Mouse (Mus musculus) lung, postnatal 0 days (tissue): Measurements from ENCODE around the gene Rgs16. TPM values are rescaled to one million over a fixed set of nuclear protein-coding genes. Genes with fewer than 3 reads are reported as not detected.

Experiments used
- ATAC-seq: fragments of 200-750 bp; cut with Nextera tagmentation; 2 replicates; pipeline ENCODE4 v1.8.0; 2017; ENCODE audit warnings: moderate library complexity
- DNase-seq: peaks from one replicate; pipeline ENCODE4 v3.0.0-alpha.2; 2016; ENCODE audit warnings: low spot score
- H3K27ac ChIP-seq: fragments of 300-500 bp; sonication (generic); 2 replicates; pipeline ENCODE4 v1.5.1; 2014; ENCODE audit warnings: antibody characterized with exemption, mild to moderate bottlenecking, low read length, mixed read lengths
- H3K27me3 ChIP-seq: fragments of 300-500 bp; sonication (generic); replicated peaks from 2 replicates; pipeline ENCODE4 v1.6.1; 2014; ENCODE audit warnings: low read length, mixed read lengths; ENCODE audit not compliant: insufficient read depth
- H3K36me3 ChIP-seq: fragments of 300-500 bp; sonication (generic); 2 replicates; pipeline ENCODE4 v1.6.1; 2014; ENCODE audit warnings: low read length, mixed read lengths; ENCODE audit not compliant: insufficient read depth
- H3K4me1 ChIP-seq: fragments of 300-500 bp; sonication (generic); 2 replicates; pipeline ENCODE4 v1.6.1; 2014; ENCODE audit warnings: antibody characterized with exemption, low read depth, low read length, mixed read lengths; ENCODE audit not compliant: insufficient read depth
- H3K4me2 ChIP-seq: fragments of 300-500 bp; sonication (generic); replicated peaks from 2 replicates; pipeline ENCODE4 v1.6.1; 2014; ENCODE audit warnings: low read depth, mild to moderate bottlenecking, low read length, moderate library complexity, mixed read lengths
- H3K4me3 ChIP-seq: fragments of 300-500 bp; sonication (generic); 2 replicates; pipeline ENCODE4 v1.5.1; 2014; ENCODE audit warnings: low read depth, low read length
- H3K9ac ChIP-seq: fragments of 300-500 bp; sonication (generic); replicated peaks from 2 replicates; pipeline ENCODE4 v1.6.1; 2014; ENCODE audit warnings: low read depth, mild to moderate bottlenecking
- H3K9me3 ChIP-seq: fragments of 300-500 bp; sonication (generic); 2 replicates; pipeline ENCODE4 v1.6.1; 2016; ENCODE audit warnings: low read length, mixed read lengths
- CTCF ChIP-seq: IDR thresholded peaks from 2 replicates; pipeline ENCODE4 v1.5.1; 2016; ENCODE audit warnings: antibody characterized with exemption, mild to moderate bottlenecking
- EP300 ChIP-seq: IDR thresholded peaks from 2 replicates; pipeline ENCODE4 v1.6.1; 2016; ENCODE audit warnings: antibody characterized with exemption, mild to moderate bottlenecking, control low read depth
- WGBS: fragments of 180-500 bp; shearing (Covaris S2); extraction: QIAGEN DNeasy Blood & Tissue Kit; methylation state at CpG from one replicate; pipeline ENCODE4 v1.1.7; 2014; 5-methylcytosine and 5-hydroxymethylcytosine counted together
- polyA plus RNA-seq: library from polyadenylated mRNA; unstranded; fragments of >200 nt; fragmentation: Nextera tagmentation; extraction: Ambion mirVana; gene quantifications from 2 replicates; pipeline ENCODE4 v1.2.1, GENCODE M21; 2015

The Rgs16 gene
- polyA plus RNA-seq, 1 experiment from 2014 or later, result 3.8 TPM

DNA sequence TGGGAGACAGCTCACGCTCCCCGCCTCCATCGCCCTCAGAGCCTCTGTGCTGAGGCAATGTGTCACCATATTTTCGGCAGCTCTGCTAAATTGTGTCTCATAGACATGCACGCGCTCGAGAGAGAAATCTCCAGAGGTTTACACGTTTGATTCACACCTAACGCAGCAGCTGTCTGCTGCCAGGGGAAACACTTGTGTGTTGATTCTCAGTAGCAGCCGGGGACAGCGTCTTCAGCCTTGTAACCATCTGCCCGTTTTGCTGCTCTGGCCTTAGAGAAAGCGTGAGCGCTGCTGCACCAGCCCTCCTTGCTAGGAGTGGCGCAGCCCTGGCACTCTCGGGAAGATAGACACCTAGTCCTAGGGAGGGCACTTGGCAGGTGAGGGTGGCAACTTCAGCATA lies 13.5 kb upstream of the Rgs16 start:
- Histone ChIP-seq H3K9me3 (no peaks in the 10 kb centered on the region), H3K4me3 (no peak overlapping the region), H3K4me2 (no peak overlapping the region), H3K27ac (no peak overlapping the region), H3K27me3 (no peaks in the 10 kb centered on the region), H3K4me1 (no peaks in the 10 kb centered on the region), H3K36me3 (no peaks in the 10 kb centered on the region), H3K9ac (no peak overlapping the region)
- WGBS, result 85% methylated on average over 16 of the region's 16 CpGs
- DNase-seq, result no peak
- TF ChIP-seq CTCF (no peak), EP300 (no peak)
- no peak for ATAC-seq

DNA sequence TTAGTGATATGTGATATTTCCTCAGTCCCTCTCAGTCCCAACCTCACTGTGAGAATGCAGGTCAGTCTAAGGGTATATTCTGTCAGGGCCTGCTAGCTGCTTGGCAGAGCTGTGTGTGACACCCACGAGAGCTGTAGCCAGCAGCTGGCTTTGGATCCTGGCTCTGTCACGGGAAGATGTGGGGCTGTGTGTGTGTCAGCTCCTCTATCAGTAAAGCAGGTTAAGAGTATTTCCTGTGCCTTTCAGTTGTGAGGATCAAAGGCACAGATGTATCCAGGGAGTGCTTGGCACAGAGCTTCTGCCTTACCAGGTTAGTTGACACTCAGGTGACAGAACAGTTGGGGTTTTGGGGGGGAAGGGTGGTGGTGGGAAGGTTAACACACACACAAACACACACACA lies 10.3 kb upstream of the Rgs16 start:
- Histone ChIP-seq H3K4me1 (no peaks in the 10 kb centered on the region), H3K4me2 (no peak overlapping the region), H3K27ac (no peak overlapping the region), H3K9me3 (no peaks in the 10 kb centered on the region), H3K27me3 (no peaks in the 10 kb centered on the region), H3K4me3 (no peak overlapping the region), H3K36me3 (no peaks in the 10 kb centered on the region), H3K9ac (no peak overlapping the region)
- no peak for DNase-seq
- WGBS, result 57% methylated on average over 2 of the region's 2 CpGs
- TF ChIP-seq CTCF, result no peak
- no peak for TF ChIP-seq EP300
- no peak for ATAC-seq

DNA sequence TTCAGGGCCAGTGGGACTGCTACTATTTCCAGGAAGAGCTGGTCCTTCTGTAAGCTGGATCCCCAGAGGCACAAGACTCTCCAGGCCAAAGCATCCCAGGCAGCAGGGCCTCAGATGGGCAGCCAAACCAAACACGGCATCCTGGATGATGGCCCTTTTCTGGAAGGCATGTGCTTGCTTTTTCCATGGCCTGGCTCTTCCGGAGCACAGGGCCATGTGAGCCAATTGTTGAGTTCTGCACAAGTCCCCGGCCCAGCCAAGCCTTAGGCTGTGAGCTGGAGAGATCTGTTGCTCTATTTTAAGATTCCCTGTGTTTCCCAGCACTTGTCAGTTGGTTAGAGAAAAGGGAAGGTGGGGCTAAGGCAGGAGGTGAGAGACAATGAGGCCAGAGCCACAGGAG lies 9.5 kb upstream of the Rgs16 start:
- H3K9me3 ChIP-seq, result no peaks in the 10 kb centered on the region

DNA sequence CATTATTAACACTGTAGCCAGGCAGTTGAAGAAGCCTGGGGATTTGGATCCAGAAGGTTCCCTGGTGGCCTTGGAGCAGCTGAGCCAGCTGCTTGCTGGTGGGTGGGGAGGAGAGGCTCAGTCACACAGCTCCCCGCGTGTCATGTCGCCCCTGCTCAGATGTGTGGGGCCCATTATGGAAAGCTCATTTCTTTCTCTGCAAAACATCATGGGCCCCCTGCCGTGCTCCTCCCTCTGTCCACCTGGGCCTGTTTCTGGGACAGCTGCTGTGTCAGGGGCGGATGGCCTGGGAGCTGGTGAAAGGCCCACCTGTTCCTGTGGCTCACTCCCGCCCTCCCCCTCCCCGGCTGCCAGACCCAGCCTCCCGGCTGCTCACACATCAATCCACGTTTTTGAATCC lies 7.0 kb upstream of the Rgs16 start:
- no peaks in the 10 kb centered on the region for H3K9me3 ChIP-seq
- no peak for DNase-seq

More for the DNA sequence above, 9.5 kb upstream of the Rgs16 start:
- H3K4me3 ChIP-seq, result no peak overlapping the region
- DNase-seq (no peak), ATAC-seq (peak; percentile 50)
- no peaks in the 10 kb centered on the region for H3K27me3 ChIP-seq
- no peaks in the 10 kb centered on the region for H3K36me3 ChIP-seq
- WGBS, result 42% methylated on average over 3 of the region's 3 CpGs
- TF ChIP-seq EP300, result no peak
- H3K9ac ChIP-seq, result no peak overlapping the region
- H3K27ac ChIP-seq, result no peak overlapping the region
- no peak overlapping the region for H3K4me2 ChIP-seq
- no peaks in the 10 kb centered on the region for H3K4me1 ChIP-seq

DNA sequence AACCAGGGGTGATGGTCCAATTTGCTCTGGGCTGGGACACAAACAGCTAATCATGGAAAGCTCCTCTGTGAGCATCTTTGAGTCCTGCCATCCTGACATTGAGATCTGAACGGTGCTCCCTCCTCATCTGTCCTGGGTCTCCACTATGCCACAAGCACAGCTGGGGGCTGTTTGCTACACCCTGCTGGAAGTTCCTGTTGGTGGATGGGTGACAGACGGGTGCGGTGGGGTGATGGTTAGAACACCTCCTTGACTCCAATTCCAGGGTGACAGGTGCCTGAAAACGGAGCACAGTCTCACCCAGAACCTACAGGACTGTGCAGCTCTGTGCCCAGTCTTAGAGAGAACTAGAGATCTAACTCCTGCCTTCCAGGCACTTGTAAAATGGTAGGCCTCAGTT lies 5.3 kb upstream of the Rgs16 start:
- H3K4me3 ChIP-seq, result no peak overlapping the region
- no peak for TF ChIP-seq CTCF
- no peak for TF ChIP-seq EP300
- H3K27me3 ChIP-seq, result no peaks in the 10 kb centered on the region; the same call in 1 of the 2 replicates
- no peaks in the 10 kb centered on the region for H3K4me1 ChIP-seq
- no peak overlapping the region for H3K27ac ChIP-seq
- H3K36me3 ChIP-seq, result no peaks in the 10 kb centered on the region
- no peak overlapping the region for H3K9ac ChIP-seq
- no peaks in the 10 kb centered on the region for H3K9me3 ChIP-seq
- no peak for ATAC-seq
- no peak for DNase-seq
- WGBS, result 67% methylated on average over 4 of the region's 4 CpGs
- H3K4me2 ChIP-seq, result no peak overlapping the region

More for the DNA sequence above, 7.0 kb upstream of the Rgs16 start:
- no peak for ATAC-seq
- no peak overlapping the region for H3K4me3 ChIP-seq
- no peaks in the 10 kb centered on the region for H3K36me3 ChIP-seq
- 58% methylated on average over 9 of the region's 9 CpGs for WGBS
- no peaks in the 10 kb centered on the region for H3K4me1 ChIP-seq
- TF ChIP-seq EP300 (no peak), CTCF (no peak)
- H3K9ac ChIP-seq, result no peak overlapping the region
- no peak overlapping the region for H3K4me2 ChIP-seq
- no peak overlapping the region for H3K27ac ChIP-seq
- no peaks in the 10 kb centered on the region for H3K27me3 ChIP-seq

DNA sequence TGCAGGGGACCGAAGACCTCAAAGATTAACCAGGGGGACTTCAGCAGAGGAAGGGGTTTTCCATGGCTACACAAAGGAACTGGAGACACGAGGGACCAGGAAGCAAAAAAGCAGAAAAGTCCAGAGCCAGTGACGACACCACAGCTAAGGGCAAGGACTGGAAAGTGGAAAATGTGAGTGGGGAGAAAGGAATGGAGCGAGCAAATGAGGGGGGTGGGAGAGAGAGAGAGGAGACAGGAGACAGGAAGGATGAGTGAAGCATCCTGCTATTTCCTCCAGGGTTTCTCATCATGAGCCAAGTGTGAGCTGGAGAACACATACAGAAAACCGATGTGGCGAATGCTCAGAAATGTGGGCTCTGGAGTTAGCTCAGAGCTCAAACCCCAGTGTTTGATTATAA lies 4.1 kb upstream of the Rgs16 start:
- Histone ChIP-seq H3K4me2 (no peak overlapping the region), H3K9ac (no peak overlapping the region), H3K4me3 (no peak overlapping the region), H3K36me3 (no peaks in the 10 kb centered on the region), H3K9me3 (no peaks in the 10 kb centered on the region), H3K4me1 (peaks cover 6% of the 10 kb centered on the region; the same call in 1 of the 2 replicates), H3K27me3 (no peaks in the 10 kb centered on the region; the same call in 1 of the 2 replicates), H3K27ac (no peak overlapping the region)
- WGBS, result 50% methylated on average over 6 of the region's 6 CpGs
- peak; percentile 33 for DNase-seq
- peak; percentile 41 for ATAC-seq
- no peak for TF ChIP-seq EP300
- no peak for TF ChIP-seq CTCF
